Mouse (Mus musculus) B cell, adult 2 months (primary cell): Measurements from ENCODE around the gene Dync1li2.

Experiments
- DNase-seq, 2 experiments: peaks; one replicate each; pipeline ENCODE4 v3.0.0; 2022

The Dync1li2 gene

GRCm38 (mm10) chr8:104442299-104443124 lies at the start of gene Dync1li2:
Dync1li2 (minus strand) TSS chr8:104443047.
- DNase-seq, result peak; percentile 95 to 96

GRCm38 (mm10) chr8:104479091-104479490 lies 36.2 kb upstream of the Dync1li2 start:
- no peak for DNase-seq

GRCm38 (mm10) chr8:104472465-104472864 lies 29.6 kb upstream of the Dync1li2 start:
- no peak for DNase-seq

GRCm38 (mm10) chr8:104467463-104467862 lies 24.6 kb upstream of the Dync1li2 start:
- DNase-seq, result no peak

GRCm38 (mm10) chr8:104452177-104452576 lies 9.3 kb upstream of the Dync1li2 start:
- no peak for DNase-seq

GRCm38 (mm10) chr8:104448796-104449195 lies 5.9 kb upstream of the Dync1li2 start:
- no peak for DNase-seq

- no peak for DNase-seq
Observed at GRCm38 (mm10) chr8:104446016-104446415, 3.2 kb upstream of the Dync1li2 start.

- no peak for DNase-seq
Observed at GRCm38 (mm10) chr8:104445248-104445647, 2.4 kb upstream of the Dync1li2 start.

GRCm38 (mm10) chr8:104443125-104443679 lies 355 bp upstream of the Dync1li2 start:
- DNase-seq, result no peak

- no peak for DNase-seq
Observed at GRCm38 (mm10) chr8:104441613-104442012, 1.2 kb downstream of the Dync1li2 start.

GRCm38 (mm10) chr8:104439461-104439860 lies 3.4 kb downstream of the Dync1li2 start:
- DNase-seq, result no peak

GRCm38 (mm10) chr8:104437494-104438135 lies 5.2 kb downstream of the Dync1li2 start:
- DNase-seq, result no peak

- no peak for DNase-seq
Observed at GRCm38 (mm10) chr8:104436591-104436990, 6.3 kb downstream of the Dync1li2 start.

GRCm38 (mm10) chr8:104436038-104436437 lies 6.8 kb downstream of the Dync1li2 start:
- peak; percentile 72 to 79 for DNase-seq

- no peak for DNase-seq
Observed at GRCm38 (mm10) chr8:104434826-104435354, 8.0 kb downstream of the Dync1li2 start.

- no peak for DNase-seq
Observed at GRCm38 (mm10) chr8:104434275-104434674, 8.6 kb downstream of the Dync1li2 start.

GRCm38 (mm10) chr8:104433191-104433842 lies 9.5 kb downstream of the Dync1li2 start:
- no peak for DNase-seq

GRCm38 (mm10) chr8:104432656-104433055 lies 10.2 kb downstream of the Dync1li2 start:
- DNase-seq, result no peak

GRCm38 (mm10) chr8:104430230-104430629 lies 12.6 kb downstream of the Dync1li2 start:
- no peak for DNase-seq

- no peak for DNase-seq
Observed at GRCm38 (mm10) chr8:104427703-104428102, 15.1 kb downstream of the Dync1li2 start.

GRCm38 (mm10) chr8:104422313-104422712 lies 20.5 kb downstream of the Dync1li2 start:
- no peak for DNase-seq

GRCm38 (mm10) chr8:104416022-104416421 lies 26.8 kb downstream of the Dync1li2 start:
- no peak for DNase-seq

GRCm38 (mm10) chr8:104414204-104414603 lies 28.6 kb downstream of the Dync1li2 start:
- no peak for DNase-seq
